Mouse (Mus musculus) brain, embryonic 14.5 days (tissue): ENCODE results near the gene Ing1. TPM values are rescaled to one million over a fixed set of nuclear protein-coding genes. Genes with fewer than 3 reads are reported as not detected.
"Not testable (repeated sequence)": the region's sequence is repeated elsewhere in the genome, so short reads cannot be mapped to it uniquely, and the experiment has no call there.

Source experiments
- DNase-seq: peaks from one replicate; pipeline ENCODE4 v3.0.0-alpha.2; 2011; ENCODE audit warnings: low read depth
- CTCF ChIP-seq: fragments of 200-500 bp; IDR thresholded peaks from 2 replicates; pipeline ENCODE4 v1.5.1; 2012; ENCODE audit warnings: inconsistent platforms, mild to moderate bottlenecking, moderate library complexity, borderline replicate concordance; ENCODE audit not compliant: insufficient read depth, insufficient read length; ENCODE audit errors: extremely low read depth
- POLR2A ChIP-seq: fragments of 200-500 bp; IDR thresholded peaks from 2 replicates; pipeline ENCODE4 v1.6.1; 2012; ENCODE audit warnings: mild to moderate bottlenecking, inconsistent platforms, borderline replicate concordance; ENCODE audit not compliant: poor library complexity, insufficient read depth, insufficient read length, severe bottlenecking; ENCODE audit errors: extremely low read depth
- polyA plus RNA-seq: library from polyadenylated mRNA; depleted of rRNA; stranded (reverse); fragments of >200 nt; gene quantifications from 2 replicates; pipeline ENCODE4 v1.2.3, GENCODE M21; 2012

Gene Ing1
- polyA plus RNA-seq, 1 experiment: 69.9 TPM

DNA sequence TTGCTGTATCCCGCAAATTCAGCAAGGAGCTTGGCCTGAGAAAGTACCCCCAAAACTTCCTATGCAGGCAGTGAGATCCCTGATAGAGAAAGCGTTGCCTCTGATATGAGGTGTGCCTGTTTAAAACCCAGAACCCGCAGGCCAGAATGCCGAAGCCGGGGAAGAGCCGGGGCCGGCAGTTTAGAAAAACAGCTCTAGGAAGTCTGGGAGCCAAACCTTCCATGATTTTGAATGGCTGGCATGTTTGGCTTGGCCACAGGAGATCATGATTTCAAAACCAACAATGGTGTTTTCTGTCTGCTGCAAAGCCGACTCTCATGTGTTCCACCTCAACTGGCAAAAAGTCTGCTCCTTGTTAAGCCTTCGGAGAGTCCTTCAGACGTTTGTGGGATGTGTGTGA, 3.0 kb upstream of the Ing1 start:
- DNase-seq: no peak
- TF ChIP-seq CTCF: no peak
- no peak for TF ChIP-seq POLR2A

DNA sequence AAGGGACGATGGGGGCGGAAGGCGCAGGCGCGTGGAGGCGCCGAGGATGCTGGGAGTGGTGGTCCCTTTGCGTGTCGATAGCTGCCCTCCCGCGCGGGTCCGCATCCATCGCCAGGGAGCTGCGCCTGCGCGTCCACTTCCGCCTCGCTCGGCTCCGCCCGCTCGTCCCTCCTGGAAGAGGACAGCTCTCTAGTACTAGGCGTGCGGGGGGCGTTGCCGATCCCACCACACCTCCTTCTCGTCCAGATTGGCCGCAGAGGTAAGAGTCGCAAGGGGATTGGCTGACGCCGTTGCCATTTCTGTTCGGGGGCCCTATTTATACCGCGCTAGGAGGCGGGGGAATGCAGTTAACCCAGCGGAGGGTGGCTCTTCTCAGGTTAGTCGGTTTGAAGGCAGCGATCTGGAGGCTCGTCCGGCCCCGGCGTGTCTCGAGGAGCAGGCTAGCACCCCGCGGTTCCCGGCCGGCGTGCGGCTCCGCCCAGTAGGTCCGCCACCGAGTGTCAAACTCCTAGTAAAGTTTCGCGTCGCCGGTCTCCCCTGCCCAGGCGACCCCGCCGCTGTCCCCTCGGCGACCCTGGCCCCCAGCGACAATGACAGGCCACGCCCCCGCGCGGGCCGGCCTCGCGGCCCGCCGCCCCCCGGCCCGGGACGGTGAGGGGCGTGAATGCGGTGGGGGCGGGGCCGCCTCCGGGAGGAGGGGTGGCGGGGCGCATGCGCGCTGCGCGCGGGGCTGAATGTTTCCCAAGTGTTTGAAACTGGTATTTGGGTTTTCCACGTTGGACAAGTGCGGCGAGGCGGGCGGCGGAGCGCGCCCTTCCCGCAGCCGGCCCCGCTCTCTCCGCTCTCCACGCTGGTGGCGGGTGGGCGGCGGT, 585 bp downstream of the Ing1 start:
- TF ChIP-seq POLR2A (peak; percentile 93), CTCF (no peak)
- peak; percentile 100 for DNase-seq

DNA sequence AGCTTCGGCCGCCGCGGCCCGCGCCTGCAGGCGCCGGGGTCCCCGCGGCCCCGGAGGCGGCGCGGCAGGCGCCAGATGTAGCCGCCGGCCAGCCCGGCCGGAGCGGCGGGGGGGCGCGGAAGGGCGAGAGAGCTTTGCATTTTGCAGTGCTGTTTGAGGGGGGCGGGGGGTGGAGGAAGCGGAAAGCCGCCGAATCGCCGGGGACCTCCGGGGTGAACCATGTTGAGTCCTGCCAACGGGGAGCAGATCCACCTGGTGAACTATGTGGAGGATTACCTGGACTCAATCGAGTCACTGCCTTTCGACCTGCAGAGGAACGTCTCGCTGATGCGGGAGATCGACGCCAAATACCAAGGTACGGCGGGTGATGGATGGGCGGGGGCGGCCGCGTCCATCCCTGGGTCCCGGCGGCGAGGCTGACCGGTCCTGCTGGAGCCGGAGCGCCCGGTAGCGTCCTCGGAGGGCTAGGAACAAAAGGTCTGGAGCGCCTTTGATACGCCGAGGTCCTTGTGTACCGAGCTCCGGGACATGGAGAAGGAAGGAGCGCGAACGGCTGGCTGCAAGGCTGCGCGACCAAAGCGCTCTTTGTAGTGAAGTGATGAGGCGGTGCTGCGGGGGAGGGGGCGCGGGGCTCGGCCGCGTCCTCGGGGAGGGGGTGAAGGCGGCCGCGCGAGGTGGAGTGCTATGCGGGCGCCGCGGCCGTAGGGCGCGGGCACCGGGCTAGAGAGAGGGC, 1.5 kb downstream of the Ing1 start:
- DNase-seq: peak; percentile 70
- TF ChIP-seq CTCF: no peak
- 0 out of 2 replicates have a peak, but pooled peaks have one; percentile 17 for TF ChIP-seq POLR2A

GRCm38 (mm10) chr8:11557424-11557767, 2.0 kb downstream of the Ing1 start:
- DNase-seq: no peak
- TF ChIP-seq CTCF: no peak
- no peak for TF ChIP-seq POLR2A

GRCm38 (mm10) chr8:11557768-11558629, 2.6 kb downstream of the Ing1 start:
- peak; percentile 99 for DNase-seq
- TF ChIP-seq POLR2A (peak; percentile 100; the same call in 1 of the 2 replicates), CTCF (no peak)

GRCm38 (mm10) chr8:11559511-11559910, 4.1 kb downstream of the Ing1 start:
- TF ChIP-seq POLR2A (no peak), CTCF (no peak)
- no peak for DNase-seq

DNA sequence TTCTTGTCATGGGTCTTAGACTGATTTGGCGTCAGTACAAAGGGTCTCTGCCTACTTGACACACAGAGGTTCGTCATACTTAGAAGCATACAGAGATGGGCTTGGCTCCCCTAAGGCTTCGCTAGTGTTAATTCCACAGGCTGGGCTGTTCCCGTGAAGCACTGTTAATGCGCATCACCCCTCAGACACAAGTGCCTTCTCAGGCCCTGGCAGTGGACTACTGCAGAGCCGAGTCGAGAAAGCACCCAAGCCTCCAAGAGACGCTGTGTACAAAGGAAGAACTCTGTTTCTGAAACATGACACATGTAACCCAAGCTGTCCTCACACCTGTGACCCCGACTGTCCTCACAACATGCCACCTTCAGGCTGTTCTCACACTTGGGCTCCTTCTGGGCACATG, 4.8 kb downstream of the Ing1 start:
- no peak for DNase-seq
- no peak for TF ChIP-seq CTCF
- no peak for TF ChIP-seq POLR2A

- no peak for TF ChIP-seq POLR2A
- TF ChIP-seq CTCF: no peak
- no peak for DNase-seq
Measured at GRCm38 (mm10) chr8:11564236-11564635, 8.9 kb downstream of the Ing1 start.

GRCm38 (mm10) chr8:11564721-11565120, 9.3 kb downstream of the Ing1 start:
- no peak for TF ChIP-seq POLR2A
- TF ChIP-seq CTCF: no peak

GRCm38 (mm10) chr8:11568193-11568592, 12.8 kb downstream of the Ing1 start:
- DNase-seq: not testable (repeated sequence)

More at GRCm38 (mm10) chr8:11564721-11565120, 9.3 kb downstream of the Ing1 start:
- DNase-seq: no peak
